Mouse (Mus musculus): ENCODE data around the gene Fam107b. TPM values are rescaled to one million over a fixed set of nuclear protein-coding genes. Genes with fewer than 3 reads are reported as not detected.

The Fam107b gene
- polyA plus RNA-seq, 1 experiment from 2014 or later: 38.7 TPM

- no peak overlapping the region for H3K4me2 ChIP-seq (replicated peaks)
- no peak for ATAC-seq (ENCODE audit: low FRiP score)
- H3K36me3 ChIP-seq (replicated peaks; ENCODE audit: control insufficient read depth, insufficient read depth): no peaks in the 10 kb centered on the region
- no peak overlapping the region for H3K4me3 ChIP-seq (replicated peaks; ENCODE audit: low read length)
- WGBS: 84% methylated on average over 5 of the region's 5 CpGs
- no peaks in the 10 kb centered on the region for H3K9me3 ChIP-seq (ENCODE audit: control insufficient read depth, low read length)
- no peaks in the 10 kb centered on the region for H3K27me3 ChIP-seq (ENCODE audit: control insufficient read depth, insufficient read depth, low read length)
- H3K9ac ChIP-seq: no peak overlapping the region
- no peak overlapping the region for H3K27ac ChIP-seq
- DNase-seq (ENCODE audit: low spot score): no peak
- H3K4me1 ChIP-seq (replicated peaks; ENCODE audit: control insufficient read depth, insufficient read depth, low read length): no peaks in the 10 kb centered on the region
Observed at GRCm38 (mm10) chr2:3629741-3630140, 59.5 kb downstream of the Fam107b start.

DNA sequence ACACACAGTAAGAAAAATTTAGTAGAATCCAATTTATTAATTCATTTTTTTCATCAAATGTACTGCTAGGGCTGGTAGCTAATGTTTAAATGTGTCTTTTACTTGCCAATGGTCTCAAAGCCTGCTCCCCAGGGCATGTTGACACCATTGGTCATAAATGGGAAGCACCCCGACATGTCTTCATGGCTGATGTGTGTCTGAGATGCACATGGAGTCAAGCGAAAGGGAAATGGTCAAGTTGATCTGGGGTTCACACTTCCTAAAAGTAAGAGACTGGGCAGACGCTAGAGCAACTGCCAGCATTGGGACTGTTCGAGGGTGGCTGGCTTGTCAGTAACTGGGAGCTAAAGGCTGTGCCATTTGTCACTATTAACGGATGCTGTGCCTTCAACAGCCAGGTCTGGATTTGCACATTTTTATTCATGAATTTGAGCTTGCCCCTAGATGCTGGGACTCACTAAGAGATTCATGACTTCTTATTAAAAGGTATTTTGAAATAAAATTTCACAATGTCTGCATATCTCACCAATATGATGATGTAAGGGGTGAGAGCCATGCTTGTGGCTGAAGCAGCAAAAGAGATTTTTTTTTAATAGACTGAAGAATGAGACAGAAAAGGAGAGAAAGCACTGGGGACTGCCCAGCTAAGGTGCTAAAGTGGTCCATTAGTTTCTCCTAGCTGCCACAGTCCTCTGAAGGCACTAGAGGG is 60.6 kb downstream of the Fam107b start:
- Histone ChIP-seq H3K9ac (no peak overlapping the region), H3K4me1 (replicated peaks; ENCODE audit: control insufficient read depth, insufficient read depth, low read length) (no peaks in the 10 kb centered on the region), H3K36me3 (replicated peaks; ENCODE audit: control insufficient read depth, insufficient read depth) (no peaks in the 10 kb centered on the region), H3K27me3 (ENCODE audit: control insufficient read depth, insufficient read depth, low read length) (no peaks in the 10 kb centered on the region), H3K4me2 (replicated peaks) (no peak overlapping the region), H3K9me3 (ENCODE audit: control insufficient read depth, low read length) (no peaks in the 10 kb centered on the region), H3K27ac (no peak overlapping the region), H3K4me3 (replicated peaks; ENCODE audit: low read length) (no peak overlapping the region)
- DNase-seq (ENCODE audit: low spot score): no peak
- ATAC-seq (ENCODE audit: low FRiP score): no peak
- 86% methylated on average over 5 of the region's 5 CpGs for WGBS

GRCm38 (mm10) chr2:3633137-3633536 is 62.8 kb downstream of the Fam107b start:
- H3K36me3 ChIP-seq (replicated peaks; ENCODE audit: control insufficient read depth, insufficient read depth): no peaks in the 10 kb centered on the region
- no peaks in the 10 kb centered on the region for H3K4me1 ChIP-seq (replicated peaks; ENCODE audit: control insufficient read depth, insufficient read depth, low read length)
- ATAC-seq (ENCODE audit: low FRiP score) (no peak), DNase-seq (ENCODE audit: low spot score) (no peak)
- no peak overlapping the region for H3K4me3 ChIP-seq (replicated peaks; ENCODE audit: low read length)
- no peaks in the 10 kb centered on the region for H3K27me3 ChIP-seq (ENCODE audit: control insufficient read depth, insufficient read depth, low read length)
- WGBS: 67% methylated on average over 9 of the region's 9 CpGs
- no peak overlapping the region for H3K27ac ChIP-seq
- H3K9ac ChIP-seq: no peak overlapping the region
- H3K9me3 ChIP-seq (ENCODE audit: control insufficient read depth, low read length): no peaks in the 10 kb centered on the region
- H3K4me2 ChIP-seq (replicated peaks): no peak overlapping the region

DNA sequence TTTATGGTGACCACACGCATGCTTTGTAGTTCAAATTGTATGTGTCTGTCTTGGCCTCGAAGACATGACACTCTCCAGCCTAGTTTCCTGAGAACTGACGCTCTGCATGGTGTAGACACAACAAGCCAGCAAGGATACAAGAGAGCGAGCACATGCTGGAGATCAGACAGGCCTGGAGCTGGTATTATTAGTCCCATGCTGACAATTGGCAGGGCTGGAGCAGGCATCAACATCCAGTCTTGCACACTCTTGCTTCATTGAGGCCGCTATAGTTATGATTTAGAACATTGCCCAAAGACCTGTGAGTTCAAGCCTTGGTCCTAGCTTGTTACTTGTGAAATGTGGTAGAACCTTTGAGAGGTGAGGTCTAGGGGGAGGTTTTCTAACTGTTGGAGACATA is 66.5 kb downstream of the Fam107b start:
- no peaks in the 10 kb centered on the region for H3K4me1 ChIP-seq (replicated peaks; ENCODE audit: control insufficient read depth, insufficient read depth, low read length)
- no peaks in the 10 kb centered on the region for H3K9me3 ChIP-seq (ENCODE audit: control insufficient read depth, low read length)
- no peaks in the 10 kb centered on the region for H3K36me3 ChIP-seq (replicated peaks; ENCODE audit: control insufficient read depth, insufficient read depth)
- DNase-seq (ENCODE audit: low spot score): no peak
- no peaks in the 10 kb centered on the region for H3K27me3 ChIP-seq (ENCODE audit: control insufficient read depth, insufficient read depth, low read length)
- no peak overlapping the region for H3K4me2 ChIP-seq (replicated peaks)
- no peak overlapping the region for H3K9ac ChIP-seq
- no peak for ATAC-seq (ENCODE audit: low FRiP score)
- H3K4me3 ChIP-seq (replicated peaks; ENCODE audit: low read length): no peak overlapping the region
- no peak overlapping the region for H3K27ac ChIP-seq
- WGBS: 87% methylated on average over 5 of the region's 5 CpGs

DNA sequence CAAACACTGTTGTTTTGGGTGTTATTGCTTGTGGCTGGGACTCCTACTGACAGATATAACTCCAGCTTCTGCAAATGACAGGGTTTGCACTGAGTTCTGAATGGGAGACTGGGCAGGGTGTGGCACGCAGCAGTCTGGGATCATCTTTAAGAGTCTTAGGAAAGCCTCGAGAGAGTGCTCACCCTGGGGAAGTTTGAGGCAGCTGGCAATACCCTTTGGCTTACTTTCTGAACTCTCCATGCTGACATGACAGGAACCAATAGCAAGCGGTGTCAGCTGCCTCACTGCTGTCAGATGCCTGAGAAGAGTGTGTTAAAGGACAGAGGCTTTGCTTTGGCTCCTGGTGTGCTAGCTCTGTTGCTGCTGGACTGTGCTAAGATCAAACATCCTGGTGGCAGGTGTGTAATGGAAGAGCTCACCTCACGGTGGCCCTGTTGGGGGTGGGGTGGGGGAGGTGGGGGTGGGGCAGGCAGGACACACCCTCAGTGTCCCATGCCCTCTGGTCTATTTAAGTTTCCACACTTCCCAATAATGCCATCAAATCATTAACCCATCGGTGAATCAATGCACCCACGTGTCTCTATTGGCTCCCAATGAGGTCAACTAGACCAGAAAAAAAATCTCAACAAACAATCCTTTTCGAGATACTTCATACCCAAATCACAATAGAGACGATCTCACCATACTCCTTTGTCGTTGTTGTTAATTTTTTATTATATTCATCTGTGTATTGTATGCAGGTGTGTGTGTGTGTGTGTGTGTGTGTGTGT is 70.9 kb downstream of the Fam107b start:
- 80% methylated on average over 9 of the region's 9 CpGs for WGBS
- no peaks in the 10 kb centered on the region for H3K4me1 ChIP-seq (replicated peaks; ENCODE audit: control insufficient read depth, insufficient read depth, low read length)
- ATAC-seq (ENCODE audit: low FRiP score) (no peak), DNase-seq (ENCODE audit: low spot score) (no peak)
- no peak overlapping the region for H3K4me2 ChIP-seq (replicated peaks)
- no peaks in the 10 kb centered on the region for H3K27me3 ChIP-seq (ENCODE audit: control insufficient read depth, insufficient read depth, low read length)
- no peaks in the 10 kb centered on the region for H3K9me3 ChIP-seq (ENCODE audit: control insufficient read depth, low read length)
- H3K4me3 ChIP-seq (replicated peaks; ENCODE audit: low read length): no peak overlapping the region
- no peaks in the 10 kb centered on the region for H3K36me3 ChIP-seq (replicated peaks; ENCODE audit: control insufficient read depth, insufficient read depth)
- H3K27ac ChIP-seq: no peak overlapping the region
- H3K9ac ChIP-seq: no peak overlapping the region

DNA sequence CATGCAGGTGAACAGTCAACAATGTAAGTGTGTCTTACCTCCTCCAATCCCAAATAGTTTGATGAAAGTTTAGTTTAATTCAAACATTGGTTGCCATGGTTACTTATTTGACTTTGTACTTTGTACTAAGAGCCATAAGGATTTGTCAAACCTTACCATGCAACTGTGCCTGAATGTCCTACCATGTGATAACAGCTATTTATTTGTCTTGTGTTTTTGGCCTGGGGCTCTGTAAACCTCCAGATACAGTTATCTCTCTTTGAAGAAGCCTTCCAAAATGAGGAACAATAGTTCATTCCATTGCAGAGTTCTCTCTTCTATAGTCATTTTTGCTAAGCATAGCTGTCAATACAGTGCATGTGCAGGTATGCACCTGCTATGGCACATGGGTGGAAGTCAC is 72.7 kb downstream of the Fam107b start:
- no peak for DNase-seq (ENCODE audit: low spot score)
- no peak overlapping the region for H3K27ac ChIP-seq
- H3K36me3 ChIP-seq (replicated peaks; ENCODE audit: control insufficient read depth, insufficient read depth): no peaks in the 10 kb centered on the region
- H3K27me3 ChIP-seq (ENCODE audit: control insufficient read depth, insufficient read depth, low read length): no peaks in the 10 kb centered on the region
- no peaks in the 10 kb centered on the region for H3K4me1 ChIP-seq (replicated peaks; ENCODE audit: control insufficient read depth, insufficient read depth, low read length)
- H3K4me2 ChIP-seq (replicated peaks): no peak overlapping the region
- ATAC-seq (ENCODE audit: low FRiP score): no peak
- no peak overlapping the region for H3K9ac ChIP-seq
- no peaks in the 10 kb centered on the region for H3K9me3 ChIP-seq (ENCODE audit: control insufficient read depth, low read length)
- H3K4me3 ChIP-seq (replicated peaks; ENCODE audit: low read length): no peak overlapping the region

GRCm38 (mm10) chr2:3645741-3646140 is 75.5 kb downstream of the Fam107b start:
- Histone ChIP-seq H3K4me1 (replicated peaks; ENCODE audit: control insufficient read depth, insufficient read depth, low read length) (no peaks in the 10 kb centered on the region), H3K27me3 (ENCODE audit: control insufficient read depth, insufficient read depth, low read length) (no peaks in the 10 kb centered on the region), H3K4me2 (replicated peaks) (no peak overlapping the region), H3K36me3 (replicated peaks; ENCODE audit: control insufficient read depth, insufficient read depth) (no peaks in the 10 kb centered on the region), H3K4me3 (replicated peaks; ENCODE audit: low read length) (no peak overlapping the region), H3K9ac (no peak overlapping the region), H3K9me3 (ENCODE audit: control insufficient read depth, low read length) (no peaks in the 10 kb centered on the region), H3K27ac (no peak overlapping the region)
- ATAC-seq (ENCODE audit: low FRiP score): no peak
- DNase-seq (ENCODE audit: low spot score): no peak
- 90% methylated on average over 4 of the region's 4 CpGs for WGBS

DNA sequence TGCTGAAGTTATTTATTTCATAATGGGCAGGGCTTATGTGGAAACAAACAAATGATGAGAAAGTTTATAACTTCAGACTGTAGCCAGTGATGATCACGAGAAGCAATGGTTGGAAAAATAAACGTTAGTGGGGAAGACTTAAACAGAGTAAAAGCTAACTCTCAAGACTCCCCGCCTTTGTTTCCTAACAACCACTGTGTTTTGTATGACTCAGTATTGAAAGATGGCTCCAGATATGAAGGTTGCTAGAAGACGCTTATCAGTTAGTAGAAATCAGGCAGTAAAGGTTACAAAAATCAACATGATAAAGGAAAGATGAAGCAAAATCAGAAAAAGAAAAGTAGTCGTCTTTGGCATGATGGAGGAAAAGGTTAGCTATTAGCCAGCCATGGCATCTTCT is 78.9 kb downstream of the Fam107b start:
- no peaks in the 10 kb centered on the region for H3K27me3 ChIP-seq (ENCODE audit: control insufficient read depth, insufficient read depth, low read length)
- H3K27ac ChIP-seq: no peak overlapping the region
- H3K4me3 ChIP-seq (replicated peaks; ENCODE audit: low read length): no peak overlapping the region
- no peak overlapping the region for H3K9ac ChIP-seq
- no peak overlapping the region for H3K4me2 ChIP-seq (replicated peaks)
- 86% methylated on average over 5 of the region's 5 CpGs for WGBS
- H3K4me1 ChIP-seq (replicated peaks; ENCODE audit: control insufficient read depth, insufficient read depth, low read length): no peaks in the 10 kb centered on the region
- ATAC-seq (ENCODE audit: low FRiP score) (no peak), DNase-seq (ENCODE audit: low spot score) (no peak)
- no peaks in the 10 kb centered on the region for H3K9me3 ChIP-seq (ENCODE audit: control insufficient read depth, low read length)
- H3K36me3 ChIP-seq (replicated peaks; ENCODE audit: control insufficient read depth, insufficient read depth): no peaks in the 10 kb centered on the region

GRCm38 (mm10) chr2:3654606-3655005 is 84.3 kb downstream of the Fam107b start:
- DNase-seq (ENCODE audit: low spot score) (no peak), ATAC-seq (ENCODE audit: low FRiP score) (no peak)
- no peak overlapping the region for H3K9ac ChIP-seq
- no peaks in the 10 kb centered on the region for H3K4me1 ChIP-seq (replicated peaks; ENCODE audit: control insufficient read depth, insufficient read depth, low read length)
- H3K4me2 ChIP-seq (replicated peaks): no peak overlapping the region
- no peaks in the 10 kb centered on the region for H3K9me3 ChIP-seq (ENCODE audit: control insufficient read depth, low read length)
- H3K27me3 ChIP-seq (ENCODE audit: control insufficient read depth, insufficient read depth, low read length): no peaks in the 10 kb centered on the region
- no peak overlapping the region for H3K27ac ChIP-seq
- H3K4me3 ChIP-seq (replicated peaks; ENCODE audit: low read length): no peak overlapping the region
- H3K36me3 ChIP-seq (replicated peaks; ENCODE audit: control insufficient read depth, insufficient read depth): no peaks in the 10 kb centered on the region

Data from hindbrain, embryonic 14.5 days (tissue).